Comparison of ENCODE assay signal across 27 mouse cellular contexts in genomic region chr5:53259894-53260293, GRCm38 (mm10). TPM values are rescaled to one million over a fixed set of nuclear protein-coding genes. Genes with fewer than 3 reads are reported as not detected.
DNase-seq lines count a peak whose midpoint lies in the region; ATAC-seq and TF ChIP-seq lines count a peak whose summit lies in the region.
"Had no signal": no experiment of that assay in that cellular context is flagged by ENCODE, and none has a peak within 500 bp of the region (broad histone marks: within the 10 kb centered on the region; RNA-seq: fewer than 3 reads in every experiment).

No protein-coding gene starts in this region.

- H3K4me3 ChIP-seq in forebrain, postnatal 0 days (ENCODE audit: low read depth, low read length) = no peak overlapping the region
- H3K4me3 ChIP-seq: hindbrain, embryonic 10.5 days; hindbrain, embryonic 15.5 days; kidney, embryonic 15.5 days; limb, embryonic 10.5 days; limb, embryonic 15.5 days; liver, embryonic 13.5 days; megakaryocyte, embryonic 14.5 days; midbrain, embryonic 12.5 days; myocyte; neural tube, embryonic 12.5 days had no signal

- H3K9ac ChIP-seq in forebrain, postnatal 0 days = no peak overlapping the region
- H3K9ac ChIP-seq: hindbrain, embryonic 15.5 days; kidney, embryonic 15.5 days; limb, embryonic 15.5 days; liver, embryonic 13.5 days; midbrain, embryonic 12.5 days; neural tube, embryonic 12.5 days had no signal

- H3K9me3 ChIP-seq in forebrain, postnatal 0 days (ENCODE audit: low read length) = no peaks in the 10 kb centered on the region
- H3K9me3 ChIP-seq: hindbrain, embryonic 10.5 days; hindbrain, embryonic 15.5 days; kidney, embryonic 15.5 days; limb, embryonic 10.5 days; limb, embryonic 15.5 days; liver, embryonic 13.5 days; midbrain, embryonic 12.5 days had no signal

- H3K27ac ChIP-seq in forebrain, postnatal 0 days (ENCODE audit: low read depth, low read length) = 0 out of 2 replicates have a peak overlapping the region, but pooled peaks have one; percentile 15
- H3K27ac ChIP-seq: hindbrain, embryonic 10.5 days; hindbrain, embryonic 15.5 days; kidney, embryonic 15.5 days; limb, embryonic 10.5 days; limb, embryonic 15.5 days; liver, embryonic 13.5 days; midbrain, embryonic 12.5 days; neural tube, embryonic 12.5 days had no signal

- DNase-seq in frontal cortex, postnatal 14 days (ENCODE audit: low spot score in 2 of 2) = no peak
- peak; percentile 54 for DNase-seq in right cerebral cortex, adult 18-20 months
- DNase-seq in right cerebral cortex, postnatal 14 days = no peak
- no peak for DNase-seq in forebrain, postnatal 0 days
- DNase-seq in testis, postnatal 10 days (ENCODE audit: low spot score) = no peak
- DNase-seq: adrenal gland, postnatal 25 days; B cell, adult 2 months; cerebellum, adult 2 months; heart, postnatal 14 days; kidney, adult 11 months; kidney, postnatal 25 days; liver, embryonic 13.5 days; lung, adult 18-20 months; lung, postnatal 4 days had no signal

- peak; percentile 75 for ATAC-seq in frontal cortex, adult (ENCODE audit: low TSS enrichment)
- peak; percentile 42 for ATAC-seq in forebrain, postnatal 0 days
- ATAC-seq: inflammation-experienced regulatory T-cells, adult 6 months; lung, postnatal 0 days had no signal

- H3K36me3 ChIP-seq in forebrain, postnatal 0 days (ENCODE audit: insufficient read depth) = no peaks in the 10 kb centered on the region
- H3K36me3 ChIP-seq: hindbrain, embryonic 10.5 days; hindbrain, embryonic 15.5 days; kidney, embryonic 15.5 days; limb, embryonic 10.5 days; limb, embryonic 15.5 days; liver, embryonic 13.5 days; midbrain, embryonic 12.5 days; neural tube, embryonic 12.5 days had no signal

- WGBS in forebrain, postnatal 0 days = 63% methylated on average over 5 of the region's 5 CpGs

- no peak overlapping the region for H3K4me2 ChIP-seq in forebrain, postnatal 0 days (ENCODE audit: low read depth)
- H3K4me2 ChIP-seq: hindbrain, embryonic 15.5 days; kidney, embryonic 15.5 days; limb, embryonic 15.5 days; liver, embryonic 13.5 days; midbrain, embryonic 12.5 days; neural tube, embryonic 12.5 days had no signal

- H3K4me1 ChIP-seq in forebrain, postnatal 0 days (ENCODE audit: insufficient read depth) = peaks cover 7% of the 10 kb centered on the region

- H3K27me3 ChIP-seq in forebrain, postnatal 0 days (ENCODE audit: insufficient read depth, low read length) = no peaks in the 10 kb centered on the region
- H3K27me3 ChIP-seq: hindbrain, embryonic 15.5 days had no signal

- TF ChIP-seq CTCF in forebrain, postnatal 0 days (IDR thresholded peaks at IDR 0.05; ENCODE audit: low read depth) = no peak

RNA-seq across cellular contexts. Expression of gene Smim20, which starts 7.0 kb away (rescaled TPM):
- total RNA-seq in forebrain, postnatal 0 days (2014; rRNA removed) = 45.0 and 53.1 TPM in 2 replicates
- 75.2 and 82.4 TPM in 2 replicates for polyA plus RNA-seq in forebrain, postnatal 0 days (2015; fragmentation: Nextera tagmentation; extraction: Ambion mirVana)

RNA-seq across cellular contexts. Expression of gene Sel1l3, which starts 46.2 kb away (rescaled TPM):
- total RNA-seq in forebrain, postnatal 0 days (2014; rRNA removed) = 28.7 and 28.8 TPM in 2 replicates
- polyA plus RNA-seq in forebrain, postnatal 0 days (2015; fragmentation: Nextera tagmentation; extraction: Ambion mirVana) = 5.7 and 6.2 TPM in 2 replicates
- total RNA-seq: granulocyte monocyte progenitor cell, adult 5-6 weeks had no signal
